Mouse (Mus musculus): ENCODE data around the gene Ppp1r12a.

DNA sequence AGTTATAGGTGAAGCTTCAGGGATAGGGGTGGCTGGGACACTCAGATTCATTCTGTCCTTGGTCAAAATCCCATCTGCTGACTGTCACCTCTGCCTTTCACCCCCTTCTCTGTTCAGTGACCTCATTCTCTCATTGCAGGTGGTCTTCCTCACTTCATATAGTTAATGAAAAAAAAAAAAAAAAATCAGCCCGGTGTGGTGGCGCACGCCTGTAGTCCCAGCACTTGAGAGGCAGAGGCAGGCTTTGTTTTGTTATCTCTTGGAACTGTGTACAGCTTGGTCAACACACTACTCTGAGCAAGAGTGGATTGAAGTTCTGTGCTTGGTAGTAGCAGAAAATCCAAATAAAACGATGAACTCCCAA lies 125.4 kb downstream of the Ppp1r12a start:
- TF ChIP-seq CTCF (IDR thresholded peaks at IDR 0.05; ENCODE audit: low read depth) (no peak), EP300 (optimal IDR thresholded peaks at IDR 0.05) (no peak)
